31 mouse cellular contexts compared by ENCODE assay signal in genomic region chr1:94136731-94137130, GRCm38 (mm10).
DNase-seq lines count a peak whose midpoint lies in the region; ATAC-seq and TF ChIP-seq lines count a peak whose summit lies in the region.
"Had no signal": no experiment of that assay in that cellular context is flagged by ENCODE, and none has a peak within 500 bp of the region (broad histone marks: within the 10 kb centered on the region; RNA-seq: fewer than 3 reads in every experiment).

No protein-coding gene starts in this region.

- no peaks in the 10 kb centered on the region for H3K36me3 ChIP-seq in forebrain, postnatal 0 days (ENCODE audit: insufficient read depth)
- no peaks in the 10 kb centered on the region for H3K36me3 ChIP-seq in forebrain, embryonic 10.5 days (replicated peaks)
- no peaks in the 10 kb centered on the region for H3K36me3 ChIP-seq in myocyte (ENCODE audit: control insufficient read depth, insufficient read depth)
- H3K36me3 ChIP-seq: embryonic facial prominence, embryonic 12.5 days; heart, embryonic 10.5 days; heart, embryonic 15.5 days; midbrain, embryonic 13.5 days; neural tube, embryonic 15.5 days; stomach, embryonic 15.5 days had no signal

- ATAC-seq in forebrain, postnatal 0 days: peak; percentile 84
- ATAC-seq: activated CD4-positive, CD25-positive, alpha-beta regulatory T cell, adult 4 months; hindbrain, embryonic 16.5 days; midbrain, embryonic 13.5 days had no signal

- H3K79me2 ChIP-seq in myocyte (ENCODE audit: control insufficient read depth, insufficient read depth): no peaks in the 10 kb centered on the region

- no peak overlapping the region for H3K9ac ChIP-seq in forebrain, postnatal 0 days
- H3K9ac ChIP-seq: embryonic facial prominence, embryonic 12.5 days; heart, embryonic 15.5 days; liver, embryonic 14.5 days; midbrain, embryonic 13.5 days; neural tube, embryonic 15.5 days; stomach, embryonic 15.5 days had no signal

- no peak overlapping the region for H3ac ChIP-seq in myocyte (ENCODE audit: control insufficient read depth, insufficient read length)

- H3K27ac ChIP-seq in forebrain, postnatal 0 days (ENCODE audit: low read depth, low read length): peak overlapping the region; percentile 45; the same call in 1 of the 2 replicates
- H3K27ac ChIP-seq in forebrain, embryonic 10.5 days: no peak overlapping the region
- H3K27ac ChIP-seq: embryonic facial prominence, embryonic 12.5 days; heart, embryonic 10.5 days; heart, embryonic 15.5 days; liver, embryonic 14.5 days; macrophage; midbrain, embryonic 13.5 days; neural tube, embryonic 15.5 days; stomach, embryonic 15.5 days had no signal

- TF ChIP-seq POLR2A in brain, embryonic 14.5 days (IDR thresholded peaks at IDR 0.05; ENCODE audit: borderline replicate concordance, extremely low read depth, insufficient read depth, insufficient read length, poor library complexity, severe bottlenecking): no peak
- TF ChIP-seq POLR2A in myocyte (IDR thresholded peaks at IDR 0.05; ENCODE audit: insufficient read length, low read depth): no peak

- WGBS in forebrain, postnatal 0 days: 58% methylated on average over 8 of the region's 8 CpGs
- 91% methylated on average over 8 of the region's 8 CpGs for WGBS in forebrain, embryonic 10.5 days

- H3K9me3 ChIP-seq in forebrain, postnatal 0 days (ENCODE audit: low read length): no peaks in the 10 kb centered on the region
- no peaks in the 10 kb centered on the region for H3K9me3 ChIP-seq in forebrain, embryonic 10.5 days
- H3K9me3 ChIP-seq: embryonic facial prominence, embryonic 12.5 days; heart, embryonic 10.5 days; heart, embryonic 15.5 days; midbrain, embryonic 13.5 days; neural tube, embryonic 15.5 days; stomach, embryonic 15.5 days had no signal

- no peaks in the 10 kb centered on the region for H3K27me3 ChIP-seq in forebrain, postnatal 0 days (ENCODE audit: insufficient read depth, low read length)
- H3K27me3 ChIP-seq in forebrain, embryonic 10.5 days (ENCODE audit: poor library complexity, severe bottlenecking): no peaks in the 10 kb centered on the region
- no peaks in the 10 kb centered on the region for H3K27me3 ChIP-seq in myocyte (ENCODE audit: control insufficient read depth, insufficient read depth, insufficient read length)
- H3K27me3 ChIP-seq: embryonic facial prominence, embryonic 12.5 days; heart, embryonic 15.5 days; midbrain, embryonic 13.5 days; neural tube, embryonic 15.5 days; stomach, embryonic 15.5 days had no signal

- DNase-seq in forebrain, postnatal 0 days: peak; percentile 70
- DNase-seq in forebrain, embryonic 10.5 days (ENCODE audit: extremely low spot score, low spot score): no peak
- DNase-seq in right cerebral cortex, adult 18-20 months: peak; percentile 2
- no peak for DNase-seq in right cerebral cortex, postnatal 4 days
- peak; percentile 49 for DNase-seq in brain, embryonic 14.5 days (ENCODE audit: low read depth)
- DNase-seq in kidney, postnatal 14 days: no peak
- DNase-seq: adrenal gland, adult 2 months; adrenal gland, postnatal 36 days; B cell, adult 2 months; cerebellum, adult 8-10 months; cerebellum, postnatal 36 days; gastrocnemius, postnatal 25 days; heart, adult 11 months; kidney, adult 18-20 months; kidney, postnatal 4 days; liver; lung, adult 2 months; lung, postnatal 10 days; retina, postnatal 1 day; thymus, postnatal 14 days had no signal

- H3K4me1 ChIP-seq in forebrain, postnatal 0 days (ENCODE audit: insufficient read depth): no peaks in the 10 kb centered on the region
- H3K4me1 ChIP-seq in forebrain, embryonic 10.5 days: no peaks in the 10 kb centered on the region
- H3K4me1 ChIP-seq: embryonic facial prominence, embryonic 12.5 days; heart, embryonic 10.5 days; heart, embryonic 15.5 days; midbrain, embryonic 13.5 days; neural tube, embryonic 15.5 days; stomach, embryonic 15.5 days had no signal

- TF ChIP-seq CTCF in forebrain, postnatal 0 days (IDR thresholded peaks at IDR 0.05; ENCODE audit: low read depth): no peak
- no peak for TF ChIP-seq CTCF in brain, embryonic 14.5 days (IDR thresholded peaks at IDR 0.05; ENCODE audit: borderline replicate concordance, extremely low read depth, insufficient read depth, insufficient read length)

- no peak overlapping the region for H3K4me2 ChIP-seq in forebrain, postnatal 0 days (ENCODE audit: low read depth)
- H3K4me2 ChIP-seq in myocyte (ENCODE audit: low read depth): peak overlapping the region; percentile 39
- H3K4me2 ChIP-seq: embryonic facial prominence, embryonic 12.5 days; heart, embryonic 15.5 days; midbrain, embryonic 13.5 days; neural tube, embryonic 15.5 days; stomach, embryonic 15.5 days had no signal

- no peak overlapping the region for H3K4me3 ChIP-seq in forebrain, postnatal 0 days (ENCODE audit: low read depth, low read length)
- H3K4me3 ChIP-seq in forebrain, embryonic 10.5 days: no peak overlapping the region
- no peak overlapping the region for H3K4me3 ChIP-seq in myocyte
- H3K4me3 ChIP-seq: embryonic facial prominence, embryonic 12.5 days; heart, embryonic 10.5 days; heart, embryonic 15.5 days; midbrain, embryonic 13.5 days; neural tube, embryonic 15.5 days; stomach, embryonic 15.5 days had no signal

TF ChIP-seq in myocyte, 11 proteins besides CTCF, POLR2A, EP300 and RAD21:
- TF ChIP-seq SRF (IDR thresholded peaks at IDR 0.05; ENCODE audit: control insufficient read depth, insufficient read length, low read depth) (no peak), POLR2AphosphoS2 (IDR thresholded peaks at IDR 0.05; ENCODE audit: insufficient read length, low read depth) (no peak), REST (IDR thresholded peaks at IDR 0.05; ENCODE audit: insufficient read depth, insufficient read length) (no peak), MYOG (IDR thresholded peaks at IDR 0.05; ENCODE audit: control insufficient read depth in 1 of 3, insufficient read depth in 1 of 3, insufficient read length in 2 of 3, low read depth in 2 of 3) (no peak), MYOD1 (IDR thresholded peaks at IDR 0.05; ENCODE audit: control insufficient read depth in 1 of 3, insufficient read length in 2 of 3, low read depth in 2 of 3) (no peak), E2F4 (IDR thresholded peaks at IDR 0.05; ENCODE audit: insufficient read depth) (no peak), USF1 (IDR thresholded peaks at IDR 0.05; ENCODE audit: low read depth) (no peak), TCF3 (IDR thresholded peaks at IDR 0.05; ENCODE audit: insufficient read length, low read depth) (no peak), TCF12 (IDR thresholded peaks at IDR 0.05; ENCODE audit: insufficient read depth, poor library complexity, severe bottlenecking) (no peak), MAX (IDR thresholded peaks at IDR 0.05; ENCODE audit: low read depth) (no peak), CEBPB (IDR thresholded peaks at IDR 0.05; ENCODE audit: insufficient read depth, poor library complexity, severe bottlenecking) (no peak)
TF ChIP-seq in myocyte: peak in this region for 0.

Comparison
In these comparisons a context has a peak if more than half of its experiments do, and no peak if none do; other contexts are left out.
1. DNase-seq: peak in forebrain, postnatal 0 days (single experiment), right cerebral cortex, adult 18-20 months (single experiment) and brain, embryonic 14.5 days (single experiment); none in forebrain, embryonic 10.5 days (single experiment), right cerebral cortex, postnatal 4 days (single experiment) and kidney, postnatal 14 days (single experiment).